Mouse (Mus musculus) left cerebral cortex, postnatal 14 days (tissue): ENCODE results near the gene Mpzl1. TPM values are rescaled to one million over a fixed set of nuclear protein-coding genes. Genes with fewer than 3 reads are reported as not detected.

Source experiments
- DNase-seq, 2 experiments: peaks; one replicate each; pipeline ENCODE4 v3.0.0; 2021 to 2022; ENCODE audit warnings: low spot score in 2 of 2, mixed read lengths in 1 of 2
- intact Hi-C: fragments of 180-260 bp; cut with DNase I; formaldehyde crosslinking; loops from one replicate; pipeline ENCODE4 v1.15.1; 2025
- total RNA-seq, 2 experiments: library from RNA; stranded (reverse); gene quantifications; 2 replicates each; pipeline ENCODE4 v1.2.3; 2021

Mpzl1 gene
- total RNA-seq, 2 experiments from 2014 or later: 52.5 to 61.7 TPM

DNA sequence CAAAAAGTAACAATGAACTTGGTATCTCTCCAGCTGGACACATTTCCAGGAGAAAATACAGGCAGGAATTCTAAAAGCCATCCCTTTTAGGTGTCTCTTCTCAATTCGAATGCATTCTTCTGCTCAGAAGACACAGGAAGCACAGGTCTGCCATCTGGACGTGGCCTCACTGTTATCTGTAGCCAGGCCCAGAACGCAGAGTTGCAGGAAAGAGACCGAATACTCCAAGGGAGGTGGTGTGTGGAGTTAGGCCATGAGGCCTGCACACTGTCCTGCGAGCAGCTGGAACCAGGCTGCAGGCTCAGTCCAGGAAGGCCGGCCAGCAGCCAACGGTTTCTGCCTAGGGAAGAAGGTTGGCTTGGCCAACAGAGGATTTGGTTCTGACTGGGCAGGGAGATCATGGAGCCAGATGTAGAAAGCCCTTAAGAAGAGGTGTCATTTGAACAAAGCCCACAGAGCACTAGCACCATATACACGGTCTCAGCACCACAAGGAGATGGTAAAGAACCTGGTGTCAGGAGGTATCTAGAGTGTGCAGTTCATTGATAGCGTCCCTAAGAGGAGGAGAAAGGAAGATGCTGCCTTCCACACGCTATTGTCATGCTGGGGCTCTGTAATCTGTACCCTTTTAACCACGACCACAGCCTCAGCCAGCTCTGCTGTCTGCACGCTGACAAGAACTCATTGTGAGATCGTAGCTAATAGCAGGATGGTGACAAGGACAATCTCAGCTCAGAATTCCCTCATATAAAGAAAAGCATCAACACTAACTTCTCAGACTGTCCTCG is 41.8 kb downstream of the Mpzl1 start:
- intact Hi-C loops: no loop called here
- no peak for DNase-seq

DNA sequence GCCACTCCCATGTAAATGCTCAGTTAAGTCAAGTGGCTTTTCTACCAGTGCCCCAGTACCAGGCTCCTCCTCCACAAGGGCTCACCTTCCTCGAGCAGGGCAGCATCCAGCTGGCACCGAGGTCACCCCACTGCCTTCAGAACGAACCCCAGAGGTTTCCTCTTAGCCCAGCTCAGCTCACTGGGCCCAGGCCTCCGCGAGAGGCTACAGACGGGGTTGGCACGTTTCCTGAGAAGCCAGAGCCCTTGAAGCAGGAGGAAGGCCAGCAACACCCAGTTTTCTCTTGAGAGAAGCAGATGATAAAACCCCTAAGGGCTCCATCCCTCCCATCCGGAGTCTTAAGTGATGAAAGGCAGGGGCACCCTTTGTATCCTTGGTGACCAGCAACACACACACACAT is 43.6 kb downstream of the Mpzl1 start:
- no peak for DNase-seq
- intact Hi-C loops: no loop called here

DNA sequence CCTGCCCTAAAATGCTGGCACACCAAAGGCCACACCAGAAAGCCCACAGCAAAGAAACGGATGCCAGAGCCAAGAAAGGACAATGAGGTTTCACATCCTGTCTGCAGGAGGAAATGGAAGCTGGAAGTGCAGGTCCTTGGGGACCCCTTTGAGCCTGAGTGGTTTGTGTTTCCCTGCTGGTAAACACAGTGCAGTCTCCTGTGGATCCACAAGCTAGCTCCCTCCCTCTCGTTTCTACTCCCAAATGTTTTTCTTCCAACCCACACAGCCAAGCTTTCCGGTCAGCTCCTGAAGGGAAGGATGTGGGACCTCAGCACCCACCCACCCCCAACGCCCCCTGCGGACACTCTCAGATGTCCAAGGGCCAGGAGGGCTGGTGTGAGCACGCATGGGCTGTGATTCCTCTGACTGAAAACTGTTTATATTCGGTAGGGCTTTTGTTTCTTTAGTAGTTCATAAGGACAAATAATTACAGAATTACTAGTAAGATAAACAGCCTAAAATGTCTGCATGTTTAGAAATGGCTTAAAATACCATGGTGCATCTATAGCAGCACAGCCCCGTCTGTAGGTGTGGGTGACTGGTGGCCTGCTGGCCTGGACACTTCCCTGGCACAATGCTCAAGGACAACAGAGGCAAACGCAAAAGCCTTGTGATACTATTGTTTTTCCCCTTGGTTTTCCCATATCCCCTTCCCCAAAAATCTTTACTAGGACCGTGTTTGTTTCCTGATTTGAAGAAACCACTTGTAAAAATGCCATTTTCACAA is 44.9 kb downstream of the Mpzl1 start:
- DNase-seq: no peak

DNA sequence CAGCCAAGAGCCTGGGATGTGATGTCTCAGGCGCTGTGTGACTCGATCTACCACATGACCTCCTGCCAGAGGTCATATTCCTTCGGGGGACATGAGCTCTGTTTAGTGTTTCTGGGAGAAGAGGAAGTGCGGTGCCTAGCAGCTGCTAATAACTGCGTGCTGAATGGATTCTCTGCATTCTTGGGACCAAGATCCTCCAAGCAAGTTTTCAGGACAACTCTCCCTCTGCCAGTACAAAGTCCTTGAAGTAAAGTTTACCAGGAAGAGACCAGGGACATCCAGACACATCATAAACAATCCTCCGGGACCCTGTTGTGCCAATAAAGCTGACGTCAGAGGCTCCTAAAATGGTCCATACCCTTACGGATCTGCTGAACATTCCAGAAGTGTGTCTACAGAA is 46.5 kb downstream of the Mpzl1 start:
- intact Hi-C loops: loop anchor here (5.0 kb wide), 1 partner anchor 54 kb away; no protein-coding TSS in a partner anchor
- DNase-seq: no peak

More for the DNA sequence above, 44.9 kb downstream of the Mpzl1 start:
- intact Hi-C loops: loop anchor here (5.0 kb wide), 1 partner anchor 53 kb away; no protein-coding TSS in a partner anchor

DNA sequence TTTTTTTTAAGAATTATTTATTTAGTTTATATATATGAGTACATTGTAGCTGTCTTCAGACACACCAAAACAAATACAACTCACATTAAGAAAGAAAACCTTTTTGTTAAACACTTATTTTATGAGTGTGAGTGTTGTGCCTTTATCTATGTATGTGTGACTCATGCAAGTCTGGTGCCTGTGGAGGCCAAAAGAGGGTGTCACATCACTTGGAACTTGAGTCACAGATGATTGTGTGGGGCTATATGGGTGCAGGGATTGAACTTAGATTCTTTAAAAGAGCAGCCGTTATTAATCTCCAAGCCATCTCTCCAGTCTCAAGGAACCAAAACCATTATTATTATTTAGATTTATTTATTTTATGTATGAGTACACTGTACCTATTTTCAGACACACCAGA is 48.0 kb downstream of the Mpzl1 start:
- intact Hi-C loops: loop anchor here (5.0 kb wide), 1 partner anchor 56 kb away; no protein-coding TSS in a partner anchor
- no peak for DNase-seq

DNA sequence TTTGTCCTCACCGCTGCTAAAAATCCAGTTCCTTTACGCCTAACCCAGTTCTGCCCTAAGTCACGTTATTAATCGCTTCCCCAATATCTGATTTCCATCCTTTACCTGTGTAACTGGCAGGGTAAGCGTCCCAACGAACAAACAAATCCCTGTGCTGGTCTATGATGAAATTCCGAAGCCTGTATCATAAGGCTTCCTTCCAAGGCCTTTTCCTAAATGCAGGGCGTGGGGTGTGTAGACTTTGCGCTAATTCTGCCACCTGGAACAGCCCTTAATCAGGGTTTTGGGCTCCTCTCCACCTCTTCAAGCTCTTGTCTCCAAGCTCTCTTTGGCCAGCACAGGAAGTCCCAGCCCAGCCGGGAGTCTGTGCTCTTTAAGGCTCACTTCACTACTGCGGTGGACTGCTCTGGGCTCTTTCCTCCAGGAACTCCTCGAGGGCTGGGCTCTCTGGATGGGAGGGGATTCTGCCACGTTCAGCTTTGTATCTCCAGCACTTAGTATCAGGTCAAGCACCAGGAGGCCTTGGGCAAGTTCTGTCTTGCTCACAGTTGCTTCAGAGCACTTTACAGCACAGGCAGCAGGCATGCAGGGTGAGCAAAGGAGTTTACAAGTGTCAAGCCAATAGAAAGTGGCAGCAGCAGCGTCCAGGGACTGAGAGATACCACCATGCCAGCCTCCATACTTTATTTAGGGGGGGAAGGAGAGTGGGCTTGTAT is 48.8 kb downstream of the Mpzl1 start:
- no peak for DNase-seq
- intact Hi-C loops: loop anchor here (5.0 kb wide), 1 partner anchor 57 kb away; no protein-coding TSS in a partner anchor

DNA sequence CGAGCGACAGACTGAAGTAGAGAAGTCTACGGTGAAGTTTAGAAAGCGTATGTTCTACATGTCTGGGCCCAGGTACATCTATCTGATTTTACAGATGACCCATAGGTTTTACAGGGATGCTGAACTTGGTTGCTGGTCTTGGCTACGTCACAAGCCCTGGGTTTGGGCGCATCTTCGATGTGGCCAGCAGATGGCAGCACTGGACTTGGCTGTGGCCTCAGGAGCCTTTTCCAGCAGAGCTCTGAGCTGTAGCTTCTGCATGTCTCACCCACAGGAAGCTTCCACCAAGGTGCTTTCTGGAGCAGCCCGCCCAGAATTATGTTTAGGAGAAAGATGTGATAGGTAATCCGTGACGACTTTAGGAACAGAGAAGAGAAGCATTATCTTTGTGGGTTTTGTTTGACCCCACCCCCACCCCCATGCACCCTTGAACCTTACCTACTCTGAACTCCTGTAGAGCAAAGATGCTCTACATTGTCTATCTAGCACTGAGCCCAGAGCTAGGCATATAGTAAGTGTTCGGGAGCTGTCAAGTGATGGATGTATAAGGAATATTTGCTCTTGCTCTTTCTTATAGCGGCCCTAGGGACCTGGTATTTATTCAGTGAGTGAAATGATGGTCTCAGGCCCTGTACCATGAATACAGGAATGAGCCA is 50.7 kb downstream of the Mpzl1 start:
- intact Hi-C loops: loop anchor here (1.0 to 2.0 kb wide), 2 partner anchors 75 to 153 kb away; no protein-coding TSS in a partner anchor
- peak; percentile 92 to 93 for DNase-seq

DNA sequence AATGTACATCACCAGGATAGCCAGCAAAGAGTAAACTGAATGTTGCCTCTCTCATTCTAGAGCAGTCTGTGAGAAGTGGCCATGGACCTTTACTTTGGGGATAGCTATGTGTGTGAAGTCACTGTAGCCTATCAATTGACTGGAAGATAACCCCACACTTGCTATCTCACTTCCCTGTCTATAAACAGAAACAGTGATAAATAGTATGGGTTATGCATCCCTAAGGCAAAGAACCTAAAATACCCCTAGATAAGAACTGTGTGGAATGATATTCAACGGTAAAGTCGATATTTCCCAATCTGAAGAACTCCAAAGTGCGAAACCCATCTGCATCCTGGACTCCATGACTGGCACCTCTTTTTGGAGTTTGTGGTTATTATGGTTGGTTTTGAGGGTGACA is 53.1 kb downstream of the Mpzl1 start:
- DNase-seq: no peak
- intact Hi-C loops: no loop called here

DNA sequence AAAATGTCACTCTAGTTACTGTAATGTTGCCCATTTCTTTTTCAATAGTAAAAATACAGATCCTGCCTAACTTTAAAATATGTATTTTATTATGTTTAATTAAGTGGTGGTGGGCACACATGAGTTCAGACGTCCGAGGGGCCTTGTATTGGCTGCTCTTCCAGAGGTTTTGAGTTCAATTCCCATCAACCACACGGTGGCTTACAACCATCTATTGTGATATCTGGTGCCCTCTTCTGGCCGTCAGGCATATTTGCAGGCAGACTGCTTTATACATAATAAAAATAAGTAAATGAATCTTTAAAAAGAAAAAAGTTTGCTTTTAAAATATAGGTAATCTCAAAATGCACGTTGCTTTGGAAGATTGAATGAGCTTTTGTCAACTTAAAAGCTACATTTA is 55.0 kb downstream of the Mpzl1 start:
- no peak for DNase-seq
- intact Hi-C loops: no loop called here

DNA sequence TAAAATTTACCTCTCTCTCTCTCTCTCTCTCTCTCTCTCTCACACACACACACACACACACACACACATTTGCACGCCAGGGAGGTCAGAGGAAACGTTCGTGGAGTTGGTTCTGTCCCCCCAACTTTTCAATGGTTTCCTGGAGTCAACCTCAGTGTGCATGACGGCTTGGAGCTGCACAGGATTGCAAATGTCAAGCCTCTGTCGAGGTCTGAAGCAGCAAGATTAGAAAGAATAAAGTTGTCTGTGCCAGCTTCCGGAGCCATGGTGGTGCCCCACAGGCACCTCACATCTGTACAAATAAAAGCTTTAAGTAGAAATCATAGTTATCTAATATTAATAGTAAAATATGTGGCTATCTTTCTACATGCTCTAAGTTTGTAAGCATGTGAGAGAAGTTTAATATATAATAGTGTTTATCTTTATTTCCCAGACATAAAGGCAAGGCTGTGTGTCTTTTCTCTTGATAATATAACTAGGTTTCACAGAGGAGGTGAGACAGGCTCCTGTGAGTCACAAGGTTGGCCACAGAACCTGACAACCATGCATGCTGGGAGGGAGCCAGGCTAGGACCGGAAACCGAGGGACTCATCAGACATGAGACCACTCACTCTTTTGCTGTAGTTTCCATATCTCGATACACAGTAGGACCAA is 57.8 kb downstream of the Mpzl1 start:
- DNase-seq: no peak
- intact Hi-C loops: no loop called here

DNA sequence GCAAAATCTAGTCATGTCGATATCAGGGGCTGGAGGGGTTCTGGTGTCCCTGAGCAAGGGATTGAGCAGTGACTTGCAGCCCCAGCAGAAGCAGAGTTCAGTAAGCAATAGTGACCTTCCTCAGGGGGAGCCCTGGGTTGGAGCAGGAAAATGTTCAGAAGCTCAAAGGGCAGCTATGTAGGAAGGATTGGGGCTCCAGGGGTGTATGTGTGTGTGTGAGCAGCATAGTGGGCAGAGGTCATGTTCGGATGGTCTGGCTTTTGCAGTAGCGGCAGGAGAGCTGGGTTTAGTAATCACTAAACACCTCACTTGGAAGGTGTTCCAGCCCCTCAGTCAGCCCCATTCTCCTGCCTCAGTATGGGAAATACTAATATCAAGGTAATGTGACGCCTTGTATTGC is 58.3 kb downstream of the Mpzl1 start:
- no peak for DNase-seq
- intact Hi-C loops: no loop called here

DNA sequence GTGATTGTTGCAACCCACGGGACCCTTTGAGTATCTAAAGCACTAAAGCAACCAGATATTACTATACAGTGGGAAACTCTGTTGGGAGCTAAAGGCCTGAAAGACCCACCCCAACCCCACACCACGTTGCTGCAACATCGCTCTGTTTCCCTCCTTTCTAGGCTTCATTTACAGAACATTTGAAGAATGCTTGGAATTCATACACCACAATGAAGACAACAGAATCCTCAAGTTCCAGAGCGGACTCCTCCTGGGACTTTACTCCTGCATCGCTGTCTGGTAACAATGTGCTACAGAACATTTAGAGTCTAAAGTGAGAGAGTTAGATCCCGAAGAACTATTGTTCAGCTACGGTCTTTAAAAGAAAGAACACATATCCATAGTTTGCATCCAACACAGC is 66.9 kb downstream of the Mpzl1 start:
- no peak for DNase-seq
- intact Hi-C loops: no loop called here

DNA sequence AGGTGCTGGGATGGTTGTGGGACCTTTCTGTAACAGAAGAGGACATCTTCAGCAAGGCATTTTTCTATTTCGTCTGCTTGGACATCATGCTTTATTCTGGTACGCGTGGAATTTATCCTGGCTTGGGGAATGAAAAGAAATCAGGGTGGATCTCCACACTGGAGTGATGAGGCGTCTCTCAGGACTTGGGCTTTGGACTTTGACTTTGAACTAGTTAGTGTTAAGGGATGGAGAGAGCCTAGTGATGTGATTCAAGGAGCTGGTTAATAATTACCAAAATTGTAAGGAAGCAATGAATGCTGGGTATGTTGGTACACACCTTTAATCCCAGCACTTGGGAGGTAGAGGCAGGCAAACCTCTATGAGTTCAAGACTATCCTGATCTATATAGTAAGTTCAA is 69.1 kb downstream of the Mpzl1 start:
- no peak for DNase-seq

DNA sequence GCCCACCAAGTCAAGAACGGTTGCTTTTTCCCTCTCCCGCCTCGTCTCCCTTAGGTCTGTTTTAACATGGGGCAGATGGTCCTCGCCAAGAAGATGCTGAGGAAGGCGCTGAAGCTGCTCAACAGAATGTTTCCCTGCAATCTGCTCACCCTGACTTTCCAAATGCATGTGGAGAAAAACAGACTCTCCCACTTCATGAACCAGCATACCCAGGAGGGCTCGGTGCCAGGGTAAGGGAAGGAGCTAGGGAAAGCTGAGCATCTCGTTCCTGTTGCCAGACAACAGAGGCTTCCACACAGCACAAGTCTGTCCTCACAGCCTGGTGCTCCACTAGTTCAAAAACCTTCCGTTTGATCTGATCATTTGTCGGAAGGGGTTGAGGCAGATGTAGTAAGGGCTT is 75.3 kb downstream of the Mpzl1 start:
- peak; percentile 79 to 87 for DNase-seq
- intact Hi-C loops: no loop called here

More for the DNA sequence above, 69.1 kb downstream of the Mpzl1 start:
- intact Hi-C loops: no loop called here

DNA sequence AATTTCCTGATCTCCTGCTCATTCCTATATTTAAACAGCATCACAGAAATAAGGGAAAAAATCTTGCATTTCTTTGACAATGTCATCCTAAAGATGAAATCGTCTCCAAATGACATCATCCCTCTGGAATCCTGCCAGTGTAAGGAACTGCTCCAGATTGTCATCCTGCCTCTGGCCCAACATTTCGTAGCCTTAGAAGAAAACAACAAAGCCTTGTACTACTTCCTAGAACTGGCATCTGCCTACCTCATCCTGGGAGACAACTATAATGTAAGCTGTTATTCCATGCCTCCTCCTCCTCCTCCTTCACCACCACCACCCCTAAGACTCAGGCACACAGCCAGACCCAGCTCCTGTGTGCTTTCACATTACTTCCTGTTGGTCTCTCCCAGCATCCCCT is 77.6 kb downstream of the Mpzl1 start:
- peak; percentile 62 to 79 for DNase-seq
- intact Hi-C loops: no loop called here
